Mouse (Mus musculus): ENCODE measurements around the gene Hpse.
A peak's percentile ranks its signal among the peaks of the same experiment; 100 is the strongest.

Gene Hpse

DNA sequence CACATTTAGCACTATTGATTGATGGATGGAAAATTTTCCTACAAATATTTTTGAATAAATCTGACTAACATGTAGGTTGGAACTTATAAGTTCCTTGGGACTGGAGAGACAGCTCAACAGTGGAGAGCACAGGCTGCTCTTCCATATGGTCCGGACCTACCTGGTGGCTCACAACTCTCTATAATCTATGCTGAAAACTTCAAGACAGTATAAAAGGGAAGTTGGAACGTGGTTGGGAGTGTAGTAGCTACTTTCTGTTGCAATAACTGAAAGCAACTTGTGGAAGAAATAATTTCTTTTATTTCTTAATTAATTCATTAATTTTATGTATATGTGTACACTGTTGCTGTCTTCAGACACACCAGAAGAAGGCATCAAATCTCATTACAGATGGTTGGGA is 22.1 kb downstream of the Hpse start:
- DNase-seq (ENCODE audit: low read depth, low spot score), result no peak

DNA sequence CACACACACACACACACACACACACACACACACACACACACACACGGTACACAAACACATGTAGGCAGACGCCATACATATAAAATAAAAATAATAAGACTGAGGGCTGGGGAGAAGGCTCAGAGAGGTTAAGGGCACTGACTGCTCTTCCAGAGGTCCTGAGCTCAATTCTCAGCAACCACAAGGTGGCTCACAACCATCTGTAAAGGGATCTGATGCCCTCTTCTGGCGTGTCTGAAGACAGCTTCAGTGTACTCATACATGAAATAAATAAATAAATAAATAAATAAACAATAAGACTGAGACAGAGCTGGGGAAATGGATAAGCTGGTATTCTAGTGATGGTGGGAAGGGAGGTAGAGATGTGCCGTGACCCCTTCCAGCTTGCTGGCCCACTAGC is 33.9 kb downstream of the Hpse start:
- DNase-seq (ENCODE audit: low read depth, low spot score), result no peak

- no peak for DNase-seq (ENCODE audit: low read depth, low spot score)
Measured at GRCm38 (mm10) chr5:100680542-100680933, 39.0 kb downstream of the Hpse start.

DNA sequence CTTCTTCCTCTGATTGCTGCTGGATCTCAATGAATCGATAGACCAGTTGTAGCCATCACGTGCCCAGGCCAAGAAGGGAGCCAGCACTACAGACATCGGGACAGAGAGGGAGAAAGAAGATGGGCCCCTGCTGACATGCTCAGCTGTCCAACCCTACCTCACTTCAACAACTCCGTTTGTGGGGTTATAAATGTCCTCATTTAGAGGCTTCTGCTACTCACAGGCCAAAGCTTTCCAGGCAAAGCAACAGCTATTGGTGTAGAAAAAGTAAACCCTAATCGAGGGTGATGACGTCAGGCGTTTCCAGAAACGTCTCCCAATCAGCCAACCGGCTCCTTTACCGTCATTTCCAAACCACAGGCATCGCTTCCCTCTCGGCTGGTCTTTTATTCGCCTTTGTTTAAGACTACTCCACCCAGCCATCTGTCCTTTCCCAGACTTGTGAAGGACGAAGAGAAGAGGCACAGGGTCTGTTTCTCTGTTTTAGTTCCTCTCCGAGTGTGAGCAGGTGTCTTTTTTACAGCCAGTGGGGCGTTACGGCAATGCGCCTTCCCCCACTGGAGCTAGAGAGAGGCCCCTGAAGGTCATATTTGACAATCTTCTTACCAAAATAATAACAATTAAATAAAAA is 39.5 kb downstream of the Hpse start:
- DNase-seq (ENCODE audit: low read depth, low spot score), result no peak

DNA sequence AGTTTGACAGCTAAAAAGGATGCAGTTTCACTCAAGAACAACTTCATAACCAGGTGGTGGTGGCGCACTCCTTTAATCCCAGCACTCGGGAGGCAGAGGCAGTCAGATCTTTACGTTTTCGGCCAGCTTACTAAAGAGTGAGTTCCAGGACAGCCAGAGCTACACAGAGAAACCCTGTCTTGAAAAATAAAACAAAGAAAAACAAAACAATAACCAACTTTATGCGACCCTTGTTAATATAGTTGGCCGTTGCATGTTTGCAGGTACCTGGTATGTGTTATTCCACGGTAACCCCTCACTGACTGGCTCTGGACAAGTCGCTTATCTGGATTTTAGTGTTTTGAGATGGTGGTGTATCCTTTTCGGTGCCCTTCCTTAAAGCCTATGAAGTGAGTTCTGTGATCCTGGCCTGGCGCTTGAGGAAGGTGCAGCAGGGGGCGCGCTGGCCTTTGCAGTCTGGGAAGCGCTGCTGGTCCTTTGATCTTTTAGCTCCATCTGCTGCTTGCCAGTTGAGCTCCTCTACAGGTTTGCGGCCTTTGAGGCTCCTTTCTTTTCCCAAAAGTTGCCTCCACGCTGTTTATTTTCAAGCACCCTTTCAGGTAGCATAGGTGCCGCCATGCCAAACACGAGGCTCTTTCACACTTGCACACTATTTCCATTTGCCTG is 44.7 kb downstream of the Hpse start, which contains the start of gene Coq2:
Gene Coq2 (minus strand): TSS at position 430 of the 666 bp plus-strand sequence.
- DNase-seq (ENCODE audit: low read depth, low spot score), result peak; percentile 47

GRCm38 (mm10) chr5:100673745-100674486 is 45.6 kb downstream of the Hpse start:
- peak; percentile 60 for DNase-seq (ENCODE audit: low read depth, low spot score)

DNA sequence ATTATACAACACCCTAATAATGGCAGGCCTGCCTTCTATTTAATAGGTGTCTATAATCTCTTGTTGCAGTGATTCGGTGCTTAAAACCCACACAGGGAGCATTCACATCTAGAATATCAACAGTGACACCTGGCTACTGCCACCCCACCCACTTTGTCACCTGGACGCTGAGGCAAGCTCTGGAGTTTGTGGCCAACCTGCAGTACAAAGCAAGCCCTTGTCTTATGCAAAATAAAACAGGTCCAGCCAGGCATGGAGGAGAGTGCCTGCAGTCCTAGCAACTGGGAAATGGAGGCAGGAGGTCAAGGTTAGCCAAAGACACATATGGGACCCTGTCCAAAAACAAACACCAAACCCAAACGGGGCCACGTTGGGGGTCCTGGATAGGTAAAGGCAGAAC is 47.1 kb downstream of the Hpse start:
- DNase-seq (ENCODE audit: low read depth, low spot score), result no peak

DNA sequence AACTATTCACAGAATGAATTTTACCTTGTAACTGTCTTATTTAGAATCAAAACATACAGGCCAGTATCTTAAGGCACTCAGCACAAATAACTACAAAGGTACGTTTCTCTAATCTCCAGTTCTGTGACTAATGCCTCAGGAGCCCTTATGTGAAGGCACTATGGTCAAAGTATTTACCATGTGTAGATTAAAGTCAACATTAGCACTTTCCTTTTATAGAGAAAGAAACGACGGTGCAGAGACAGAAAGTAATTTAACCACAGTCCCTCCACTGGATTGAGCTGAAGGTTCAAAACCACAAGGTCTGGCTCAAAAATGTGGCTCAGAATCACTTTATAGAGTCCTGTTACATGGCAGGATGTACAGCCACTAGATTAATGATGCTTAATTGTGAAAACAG is 47.6 kb downstream of the Hpse start:
- DNase-seq (ENCODE audit: low read depth, low spot score), result no peak

GRCm38 (mm10) chr5:100671398-100671797 is 48.1 kb downstream of the Hpse start:
- no peak for DNase-seq (ENCODE audit: low read depth, low spot score)

GRCm38 (mm10) chr5:100666965-100667364 is 52.6 kb downstream of the Hpse start:
- DNase-seq (ENCODE audit: low read depth, low spot score), result no peak

DNA sequence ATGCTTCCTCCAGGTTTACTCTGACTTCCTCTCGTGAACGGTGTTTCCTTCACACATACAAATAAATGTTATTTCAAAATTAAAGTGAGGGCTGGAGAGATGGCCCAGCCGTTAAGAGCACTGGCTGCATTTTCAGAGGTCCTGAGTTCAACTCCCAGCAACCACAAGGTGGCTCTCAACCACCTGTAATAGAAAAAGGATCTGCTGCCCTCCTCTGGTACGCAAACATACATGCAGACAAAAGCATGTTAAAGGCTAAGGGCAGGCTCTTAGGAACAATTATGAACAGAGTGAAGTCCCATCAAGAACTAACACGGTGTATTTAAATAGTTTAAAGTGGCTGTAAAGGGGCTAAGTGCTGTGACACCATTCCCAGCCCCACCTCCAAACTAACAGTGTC is 55.7 kb downstream of the Hpse start:
- DNase-seq (ENCODE audit: low read depth, low spot score), result no peak

DNA sequence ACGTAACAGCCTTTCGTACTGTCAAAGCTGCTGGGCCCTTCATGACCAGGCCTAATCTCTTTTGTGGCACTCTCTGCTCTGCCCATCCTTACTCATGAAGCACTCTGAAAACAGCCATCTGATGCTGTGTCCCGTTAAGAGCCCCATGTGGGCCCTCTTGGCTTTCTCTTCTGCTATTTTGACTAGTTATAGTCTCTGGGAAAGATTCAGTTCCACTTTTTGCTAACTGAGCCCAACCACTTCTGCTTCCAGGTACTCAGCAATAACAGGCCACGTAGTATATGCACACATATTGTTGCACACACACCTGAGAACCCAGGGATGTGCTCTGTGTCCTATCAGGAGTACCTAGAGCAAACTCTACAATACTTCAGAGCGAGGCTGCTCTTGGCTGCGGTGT is 56.5 kb downstream of the Hpse start:
- no peak for DNase-seq (ENCODE audit: low read depth, low spot score)

DNA sequence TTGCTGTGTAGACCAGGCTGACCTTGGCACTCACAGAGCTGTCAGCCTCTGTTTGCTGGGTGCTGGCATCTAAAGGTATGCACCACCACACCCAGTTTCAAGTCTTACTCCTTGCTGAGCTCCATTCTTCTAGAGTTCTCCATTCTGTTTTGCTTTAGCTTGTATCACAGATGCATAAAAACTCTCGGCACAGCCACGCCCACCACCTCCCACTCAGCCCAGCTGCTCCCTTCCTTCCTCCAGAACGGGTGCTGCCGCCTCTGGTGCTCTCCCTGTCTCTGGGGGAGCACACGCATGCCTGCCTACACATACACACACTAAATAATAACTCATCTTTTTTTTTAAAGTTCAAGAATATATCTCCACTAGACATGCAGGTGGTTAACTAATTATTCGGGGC is 61.1 kb downstream of the Hpse start:
- no peak for DNase-seq (ENCODE audit: low read depth, low spot score)

DNA sequence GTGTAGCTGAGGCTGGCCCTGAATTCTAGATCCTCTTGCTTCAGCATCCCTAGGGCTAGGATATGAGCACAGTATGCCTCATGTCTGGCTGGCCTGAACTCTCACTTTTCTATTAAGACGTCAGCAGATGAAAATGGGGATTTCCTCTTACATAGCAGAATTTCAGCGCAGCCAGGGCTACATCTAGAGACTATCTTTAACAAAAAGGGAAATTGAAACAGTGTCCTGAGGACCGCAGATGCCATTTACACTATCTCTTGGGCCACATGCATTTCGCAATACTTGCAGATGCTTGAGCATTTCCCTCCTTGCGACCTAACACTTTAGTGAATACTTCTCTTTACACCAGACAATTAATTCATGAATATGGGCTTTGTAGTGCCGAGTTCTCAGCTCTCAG is 63.2 kb downstream of the Hpse start:
- no peak for DNase-seq (ENCODE audit: low read depth, low spot score)

- no peak for DNase-seq (ENCODE audit: low read depth, low spot score)
Measured at GRCm38 (mm10) chr5:100652327-100652726, 67.2 kb downstream of the Hpse start.

- DNase-seq (ENCODE audit: low read depth, low spot score), result no peak
Measured at GRCm38 (mm10) chr5:100651486-100651885, 68.0 kb downstream of the Hpse start.

DNA sequence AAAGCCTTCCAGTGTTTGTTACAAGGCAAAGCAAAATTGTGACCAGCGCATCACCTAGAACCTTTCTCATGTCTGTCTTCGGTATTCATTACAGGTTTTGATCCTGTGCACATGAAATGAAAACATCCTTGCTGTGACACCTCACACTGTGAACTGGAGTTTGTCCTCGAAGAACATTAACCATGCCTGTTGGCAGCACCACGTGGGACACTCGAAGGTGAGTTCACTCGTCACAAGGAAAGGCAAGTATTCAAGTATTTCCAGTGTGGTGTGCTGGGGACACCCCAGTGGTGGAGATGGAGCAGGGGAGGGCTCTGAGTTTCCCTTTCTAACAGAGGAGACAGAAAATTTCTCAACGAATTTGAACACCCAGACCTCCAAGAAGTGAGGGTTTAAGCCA is 68.5 kb downstream of the Hpse start:
- DNase-seq (ENCODE audit: low read depth, low spot score), result no peak

DNA sequence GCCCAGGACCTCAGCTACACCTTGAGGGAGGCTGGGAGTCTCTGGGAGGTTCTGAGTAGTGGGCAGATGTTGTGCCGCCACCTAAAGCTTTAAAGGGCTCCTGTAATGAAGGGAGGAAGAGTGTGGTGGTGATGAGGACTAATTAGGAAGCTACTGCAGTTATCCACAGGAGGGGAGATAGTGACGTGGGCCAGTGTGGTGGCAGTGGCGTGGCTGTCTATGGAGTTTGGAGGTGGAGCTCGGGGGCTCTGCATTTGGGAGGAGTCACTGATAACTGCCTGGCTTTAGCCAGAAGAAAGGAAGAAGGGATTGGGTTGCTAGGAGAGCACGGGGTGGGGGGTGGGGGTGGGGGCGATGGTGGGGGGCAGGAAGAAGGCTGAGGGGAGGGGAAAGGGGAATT is 71.0 kb downstream of the Hpse start:
- DNase-seq (ENCODE audit: low read depth, low spot score), result no peak

GRCm38 (mm10) chr5:100648046-100648445 is 71.5 kb downstream of the Hpse start:
- DNase-seq (ENCODE audit: low read depth, low spot score), result no peak

GRCm38 (mm10) chr5:100646558-100646957 is 73.0 kb downstream of the Hpse start:
- no peak for DNase-seq (ENCODE audit: low read depth, low spot score)

DNA sequence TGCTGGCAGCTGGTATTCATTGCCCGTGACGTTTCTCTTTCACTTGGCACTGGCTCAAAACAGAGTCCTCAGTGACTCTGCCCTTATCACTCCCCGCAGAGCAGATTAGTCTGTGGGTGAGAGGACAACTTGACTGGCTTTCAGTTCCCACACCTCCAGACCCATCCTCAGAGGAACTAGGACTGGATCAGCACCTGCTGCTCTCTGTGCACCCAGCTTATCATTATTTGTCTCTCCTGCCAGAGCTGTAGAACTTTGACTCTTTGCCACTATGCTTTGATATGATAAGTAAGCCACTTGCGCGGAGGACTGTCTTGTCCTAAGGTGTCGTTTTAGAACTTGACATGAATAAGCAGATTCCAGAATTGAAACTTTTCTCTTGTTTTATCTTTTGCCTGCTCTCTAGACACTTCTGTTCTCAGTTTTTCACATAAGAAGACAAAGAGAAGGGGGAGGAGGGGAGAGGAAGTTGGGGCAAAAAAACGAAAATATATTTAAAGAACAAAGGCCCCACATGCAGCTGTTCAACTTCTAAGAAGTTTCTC is 75.5 kb downstream of the Hpse start:
- DNase-seq (ENCODE audit: low read depth, low spot score), result no peak

DNA sequence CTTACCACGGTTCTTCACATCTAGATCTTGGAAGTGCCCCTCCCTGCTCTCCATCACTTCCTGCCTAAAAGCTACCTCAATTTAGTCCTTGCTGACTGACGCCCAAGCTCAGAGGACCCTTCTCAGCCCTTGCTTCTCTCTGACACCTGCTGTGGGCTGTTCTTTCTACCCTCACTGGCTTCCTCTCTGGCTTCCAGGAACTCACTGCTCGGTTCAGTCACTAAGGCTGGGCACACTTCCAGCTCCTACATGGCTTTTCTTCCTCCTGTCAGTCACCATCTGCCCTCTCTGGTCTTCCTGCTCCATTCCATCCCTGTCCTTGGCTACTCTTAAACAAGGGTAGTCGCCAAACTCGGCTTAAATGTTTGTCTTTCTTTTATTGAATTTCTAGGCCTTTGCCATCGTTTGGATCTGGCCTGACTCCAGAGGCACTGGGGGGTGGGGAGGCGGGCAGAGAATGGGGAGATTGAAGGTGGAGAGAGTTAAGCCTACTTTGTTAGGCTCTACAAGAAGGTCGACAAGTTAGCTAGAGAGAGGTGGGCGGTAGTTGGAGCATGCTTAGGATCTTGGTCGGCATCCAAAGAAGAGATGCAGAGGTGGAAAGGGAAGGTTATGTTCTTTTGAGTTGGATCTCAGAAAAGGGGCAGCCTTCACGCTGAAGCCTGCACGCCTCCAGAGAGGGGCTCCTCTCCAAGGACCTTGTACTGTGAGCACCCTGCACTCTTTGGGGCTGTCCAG is 76.1 kb downstream of the Hpse start:
- no peak for DNase-seq (ENCODE audit: low read depth, low spot score)

Measured in brain, embryonic 18.5 days (tissue).